Mouse (Mus musculus) embryonic facial prominence, embryonic 15.5 days (tissue): ENCODE results near the gene Edem3. TPM values are rescaled to one million over a fixed set of nuclear protein-coding genes. Genes with fewer than 3 reads are reported as not detected.

Source experiments
- polyA plus RNA-seq: library from polyadenylated mRNA; unstranded; fragments of >200 nt; fragmentation: Nextera tagmentation; extraction: Ambion mirVana; gene quantifications from 2 replicates; pipeline ENCODE4 v1.2.1, GENCODE M21; 2015

The Edem3 gene
- polyA plus RNA-seq, 1 experiment from 2014 or later = 15.7 TPM

Other genes starting within 250 kb of the Edem3 start
- gene Fam129a, start 184.2 kb upstream of the Edem3 start, polyA plus RNA-seq = 18.9 and 22.0 TPM in 2 replicates